Mouse (Mus musculus) kidney, adult 2 months (tissue): ENCODE measurements around the gene B4galt1.

ENCODE experiments used
- CTCF ChIP-seq: fragments of 200-500 bp; conservative IDR thresholded peaks from 2 replicates; pipeline ENCODE4 v1.5.1; 2011; ENCODE audit warnings: low read depth, mild to moderate bottlenecking, control low read depth, low read length, moderate library complexity, mixed read lengths; ENCODE audit not compliant: insufficient read depth, insufficient read length
- POLR2A ChIP-seq: fragments of 200-500 bp; IDR thresholded peaks from one replicate; pipeline ENCODE4 v1.6.1; 2011; ENCODE audit warnings: low read depth, low read length, control low read depth

- TF ChIP-seq CTCF (no peak), POLR2A (no peak)
Observed at GRCm38 (mm10) chr4:40781143-40781542, 72.7 kb downstream of the B4galt1 start.
